Mouse (Mus musculus): ENCODE data around the gene Mov10l1.

Gene Mov10l1

DNA sequence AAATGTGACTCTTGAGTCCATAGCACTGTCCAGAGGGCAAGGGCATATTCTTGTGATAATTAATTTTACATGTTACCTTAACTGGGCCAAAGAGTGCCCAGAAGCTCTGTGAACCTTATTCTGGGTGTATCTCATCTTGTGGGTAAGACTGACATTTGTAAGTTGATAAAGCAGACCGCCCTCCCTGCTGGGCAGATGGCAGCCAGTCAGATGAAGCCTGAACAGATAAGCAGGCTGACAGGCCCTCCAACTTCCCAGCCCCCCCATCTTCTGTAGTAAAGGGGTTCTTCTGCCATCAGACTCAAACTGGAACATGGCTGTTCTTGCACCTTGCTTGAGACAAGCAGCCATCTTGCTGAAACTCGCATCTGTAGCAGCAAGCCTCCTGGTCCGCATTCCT is 34.0 kb downstream of the Mov10l1 start:
- DNase-seq (ENCODE audit: low read depth) = no peak

DNA sequence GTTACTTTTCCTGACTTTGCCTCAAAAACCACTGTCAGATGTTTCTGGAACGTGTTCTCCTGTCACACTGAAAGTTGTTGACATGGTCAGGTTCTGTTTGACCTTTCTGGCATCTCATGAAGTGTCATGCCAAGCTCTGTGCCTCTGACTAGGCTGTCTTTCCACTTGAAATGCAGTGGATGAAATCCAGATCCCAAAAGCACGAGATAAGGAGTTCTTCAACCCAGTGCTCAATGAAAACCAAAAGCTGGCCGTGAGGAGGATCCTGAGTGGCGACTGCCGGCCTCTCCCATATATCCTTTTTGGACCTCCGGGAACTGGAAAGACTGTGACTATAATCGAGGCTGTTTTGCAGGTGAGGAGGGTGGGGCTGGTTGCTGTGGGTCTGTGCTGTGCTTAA is 37.4 kb downstream of the Mov10l1 start:
- no peak for DNase-seq (ENCODE audit: low read depth)

DNA sequence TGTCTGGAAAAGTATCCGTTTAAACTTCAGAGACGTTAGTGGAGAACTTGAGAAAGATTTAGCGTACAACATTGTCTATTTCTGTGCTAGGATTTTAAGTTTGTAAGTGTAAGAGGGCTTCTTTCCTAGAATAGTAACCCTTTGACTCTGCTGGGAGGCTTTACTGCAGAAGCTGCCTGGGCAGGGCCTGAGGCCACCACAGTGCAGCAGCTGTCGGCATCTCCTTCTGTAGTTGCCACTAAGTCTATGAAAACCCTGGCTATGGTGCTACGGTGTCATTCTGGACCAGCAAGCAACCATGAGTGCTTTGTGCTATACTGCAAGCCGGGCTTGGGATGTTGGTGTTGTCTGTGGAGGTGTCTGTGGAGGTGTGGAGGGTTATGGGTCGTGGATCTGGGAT is 37.8 kb downstream of the Mov10l1 start:
- DNase-seq (ENCODE audit: low read depth) = no peak

DNA sequence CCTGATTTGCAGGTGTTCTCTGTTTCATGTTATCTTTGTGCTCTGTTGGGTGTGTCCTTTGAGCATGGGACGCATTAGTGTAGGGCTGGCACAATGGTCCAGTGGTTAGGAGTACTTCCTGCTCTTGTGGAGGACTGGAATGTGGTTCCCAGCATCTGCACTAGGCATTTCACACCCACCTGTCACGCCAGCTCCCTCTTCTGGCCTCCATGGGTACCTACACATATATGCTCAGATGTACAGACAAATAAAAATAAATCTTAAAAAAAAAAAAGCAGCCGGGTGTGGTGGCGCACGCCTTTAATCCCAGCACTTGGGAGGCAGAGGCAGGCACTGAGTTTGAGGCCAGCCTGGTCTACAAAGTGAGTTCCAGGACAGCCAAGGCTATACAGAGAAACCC is 61.7 kb downstream of the Mov10l1 start:
- no peak for DNase-seq (ENCODE audit: low read depth)

DNA sequence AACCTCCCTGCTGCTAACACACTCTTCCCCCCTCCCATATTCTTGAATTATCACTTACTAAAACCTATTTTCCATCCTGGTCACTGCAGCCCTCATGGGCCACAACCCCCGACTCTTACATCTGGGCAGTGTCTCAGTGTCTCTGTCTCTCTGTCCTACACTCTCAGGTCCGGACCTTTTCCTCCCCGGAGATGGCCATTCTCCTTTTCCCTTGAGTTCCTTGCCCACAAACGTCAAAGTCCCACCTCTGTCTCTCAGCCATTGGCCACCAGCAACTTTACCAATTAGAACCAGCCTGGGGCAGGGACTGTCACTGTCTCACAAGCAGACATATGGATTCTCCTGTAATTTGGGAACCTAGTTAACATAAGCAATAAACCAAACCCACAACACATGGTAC is 63.6 kb downstream of the Mov10l1 start:
- no peak for DNase-seq (ENCODE audit: low read depth)

DNA sequence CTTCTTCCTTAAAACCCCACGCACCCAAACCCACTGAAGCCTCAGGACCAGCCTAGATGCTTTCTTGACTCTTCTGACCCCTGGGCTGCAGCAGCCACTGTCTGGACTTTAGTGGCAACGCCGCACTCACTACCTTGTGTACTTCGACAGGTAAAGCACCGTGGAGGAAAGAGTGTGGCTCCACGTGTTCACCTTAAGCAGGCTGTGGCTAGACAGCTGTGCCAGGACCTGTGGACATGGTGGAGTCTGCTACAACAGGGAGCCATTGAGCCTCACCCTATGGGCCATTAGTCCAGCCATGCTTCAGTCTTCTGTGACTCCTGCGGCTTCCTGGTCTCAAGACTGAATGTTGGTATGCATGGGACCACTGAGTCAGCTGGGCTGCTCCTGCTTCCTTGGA is 72.0 kb downstream of the Mov10l1 start:
- DNase-seq (ENCODE audit: low read depth) = no peak

DNA sequence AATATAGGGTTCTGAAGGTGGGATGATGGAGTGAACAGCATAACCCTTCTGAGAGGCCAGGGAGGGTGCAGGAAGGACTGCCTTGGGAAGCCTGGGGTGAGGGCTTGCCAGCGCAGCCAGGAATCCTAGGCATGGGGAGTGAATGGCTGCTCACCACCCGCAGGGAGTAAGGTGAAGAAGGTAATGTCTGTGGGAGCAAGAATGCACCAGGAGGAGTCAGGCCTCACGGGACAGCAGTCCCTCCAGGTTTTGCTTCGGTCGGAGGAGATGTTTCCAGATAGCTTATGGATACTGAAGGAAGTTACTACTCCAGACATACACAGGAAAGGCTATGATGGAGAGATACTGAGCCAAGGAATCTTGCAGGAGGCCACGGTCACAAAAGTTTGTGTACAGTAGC is 76.0 kb downstream of the Mov10l1 start:
- DNase-seq (ENCODE audit: low read depth) = no peak

DNA sequence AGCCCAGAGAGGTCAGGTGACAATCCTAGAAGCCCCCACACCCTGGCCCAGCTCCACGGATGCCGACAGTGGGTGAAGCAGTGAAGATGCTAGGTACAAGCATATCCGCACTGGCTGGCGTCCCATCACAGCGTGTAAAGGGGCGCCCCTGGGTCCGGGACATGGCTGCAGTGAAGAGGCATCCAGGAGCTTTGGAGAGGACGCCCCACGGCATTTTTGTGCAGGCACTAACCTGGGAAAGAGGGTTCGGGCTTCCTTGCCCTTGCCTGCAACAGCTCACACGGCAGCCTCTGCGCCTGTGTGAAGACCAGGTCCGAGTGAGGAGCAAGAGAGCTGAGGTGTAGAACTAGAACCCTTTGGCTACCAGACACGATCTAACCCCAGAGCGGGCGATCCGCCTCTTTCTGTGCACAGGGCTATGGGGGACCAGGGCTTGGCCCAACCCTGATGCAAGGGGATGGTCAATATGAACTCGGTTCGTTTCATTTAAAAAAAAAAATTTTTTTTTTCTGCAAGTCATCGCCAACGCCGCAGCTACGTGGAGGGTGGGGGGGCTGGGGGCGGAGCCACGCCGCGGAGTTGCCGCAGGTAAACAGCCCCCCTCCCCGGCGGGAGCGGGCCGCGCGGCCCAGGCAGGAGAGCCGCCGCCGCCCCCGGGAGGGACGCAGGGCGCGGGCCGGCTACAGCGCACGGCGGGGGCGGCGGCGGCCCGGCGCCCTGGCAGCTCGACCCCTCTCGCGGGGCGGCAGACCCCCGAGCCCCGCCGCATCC is 76.6 kb downstream of the Mov10l1 start, which contains the start of gene Panx2:
Panx2 (plus strand) TSS at position 574 of the 771 bp plus-strand sequence.
- DNase-seq (ENCODE audit: low read depth) = no peak

DNA sequence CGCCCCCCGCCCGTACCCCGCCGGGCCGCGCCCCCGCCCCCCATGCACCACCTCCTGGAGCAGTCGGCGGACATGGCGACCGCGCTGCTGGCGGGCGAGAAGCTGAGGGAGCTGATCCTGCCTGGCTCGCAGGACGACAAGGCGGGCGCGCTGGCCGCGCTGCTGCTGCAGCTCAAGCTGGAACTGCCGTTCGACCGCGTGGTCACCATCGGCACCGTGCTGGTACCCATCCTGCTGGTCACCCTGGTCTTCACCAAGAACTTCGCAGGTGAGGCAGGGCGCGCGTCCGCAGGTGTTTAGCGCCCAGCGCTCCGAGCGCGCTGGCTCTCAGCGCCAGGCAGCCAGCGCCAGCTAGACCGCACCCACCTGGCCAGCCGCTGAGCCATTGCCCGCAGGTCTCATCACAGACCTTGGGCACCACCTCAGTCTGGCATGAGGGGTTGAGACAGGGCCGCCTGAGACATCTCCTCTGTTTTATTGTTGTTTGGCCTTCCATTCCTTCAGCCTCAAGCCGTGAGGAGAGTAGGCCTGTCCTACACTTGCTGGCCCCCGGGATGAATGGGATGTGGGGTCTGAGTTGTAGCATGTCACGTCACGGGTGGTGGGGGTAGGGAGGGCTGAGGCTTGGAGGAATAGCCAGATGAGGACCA is 77.4 kb downstream of the Mov10l1 start:
- DNase-seq (ENCODE audit: low read depth) = no peak

DNA sequence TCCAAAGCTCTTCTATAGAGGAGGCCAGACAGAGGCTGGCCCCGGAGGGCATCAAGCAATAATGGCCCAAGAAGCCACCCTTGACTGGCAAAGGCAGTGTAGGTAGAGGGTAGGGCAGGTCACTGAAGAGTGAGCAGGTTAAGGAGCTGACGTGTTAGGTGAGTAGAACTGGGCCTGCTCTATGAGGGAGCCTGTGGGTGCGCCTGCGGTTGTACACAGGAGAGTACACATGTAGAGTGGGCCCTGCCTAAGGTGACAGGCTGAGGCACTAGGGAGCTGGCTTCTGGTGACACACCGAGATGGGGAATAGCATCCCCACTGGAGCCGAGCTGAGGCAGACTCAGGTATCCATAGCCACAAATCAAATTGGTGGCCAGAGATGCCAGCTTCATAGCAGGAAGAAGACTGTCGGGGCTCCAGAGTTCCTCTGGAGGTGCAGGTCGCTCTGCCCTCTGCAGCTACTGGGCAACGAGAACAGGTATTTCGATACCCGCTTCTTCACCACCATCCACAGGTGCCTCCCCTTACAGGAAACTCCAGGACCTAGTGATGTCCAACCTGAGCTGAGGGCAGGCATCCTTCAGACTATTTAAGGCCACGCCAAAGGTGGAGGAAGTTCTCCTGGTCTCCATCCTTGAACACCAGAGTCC is 78.2 kb downstream of the Mov10l1 start:
- no peak for DNase-seq (ENCODE audit: low read depth)

DNA sequence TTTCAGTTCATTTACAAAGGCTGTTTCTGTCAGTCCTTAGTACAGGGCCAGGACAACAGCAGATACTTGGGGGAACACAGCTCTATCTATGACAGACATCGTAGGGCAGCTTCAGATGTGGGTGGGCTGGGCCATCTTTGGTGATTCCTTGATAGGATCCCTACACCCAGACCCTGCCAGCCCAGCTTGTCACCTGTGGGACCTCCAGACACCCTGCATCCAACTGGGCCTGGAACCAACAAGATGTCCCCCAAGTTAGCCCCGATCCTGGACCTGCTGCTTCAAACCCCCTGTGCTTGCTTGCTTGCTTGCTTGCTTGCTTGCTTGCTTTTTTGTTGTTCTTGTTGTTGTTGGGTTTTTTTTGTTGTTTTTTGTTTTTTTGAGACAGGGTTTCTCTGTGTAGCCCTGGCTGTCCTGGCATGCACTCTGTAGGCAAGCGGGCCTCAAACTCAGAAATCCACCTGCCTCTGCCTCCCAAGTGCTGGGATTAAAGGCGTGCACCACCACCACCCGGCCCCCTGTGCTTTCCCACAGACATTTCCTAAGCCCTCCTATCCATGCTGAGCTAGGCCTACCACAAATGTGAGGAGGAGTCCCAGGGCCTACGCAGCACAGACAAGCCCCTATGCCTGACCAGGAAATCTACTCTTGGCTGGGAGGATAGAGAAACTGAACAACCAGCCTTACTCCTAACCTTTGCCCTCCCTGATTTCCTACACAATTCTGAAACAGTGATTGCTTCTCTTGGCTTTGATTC is 79.2 kb downstream of the Mov10l1 start:
- DNase-seq (ENCODE audit: low read depth) = no peak

DNA sequence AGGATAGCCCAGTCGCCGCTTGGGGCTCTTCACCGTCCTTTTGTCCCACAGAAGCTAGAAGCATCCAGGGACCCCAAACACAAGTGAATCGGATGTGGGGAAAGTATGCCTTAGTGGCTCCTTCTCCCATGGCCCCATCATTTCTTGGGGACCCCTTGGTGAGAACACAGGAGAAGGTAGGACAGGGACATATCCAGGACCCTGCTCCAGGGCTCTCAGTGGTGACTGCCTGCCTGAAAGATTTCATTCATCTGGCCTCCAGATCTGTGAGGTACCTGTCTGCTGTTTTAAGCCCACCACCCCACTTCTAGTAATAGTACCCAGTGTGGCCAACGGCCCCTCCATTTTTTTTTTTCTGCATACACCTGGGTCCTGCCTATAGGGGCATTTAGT is 79.8 kb downstream of the Mov10l1 start:
- DNase-seq (ENCODE audit: low read depth) = no peak

DNA sequence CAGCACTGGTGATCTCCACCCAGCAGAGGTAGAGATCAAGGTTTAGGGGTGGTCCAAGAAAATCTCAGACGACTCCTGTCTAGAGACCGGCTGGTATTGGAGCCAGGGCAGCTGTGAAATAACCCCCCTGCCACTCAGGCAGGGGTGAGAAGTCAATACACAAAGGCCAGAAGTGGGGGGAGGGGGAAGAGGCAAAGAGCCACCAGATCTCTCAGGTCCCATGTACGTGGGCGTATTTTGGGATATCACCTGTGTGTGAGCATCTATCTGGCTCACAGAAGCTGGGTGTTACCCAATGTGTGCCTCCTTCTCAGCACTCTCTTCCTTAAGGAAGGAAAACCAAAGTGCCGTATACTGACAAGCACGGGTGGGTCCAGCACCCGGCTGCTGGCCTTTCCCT is 80.3 kb downstream of the Mov10l1 start:
- no peak for DNase-seq (ENCODE audit: low read depth)

DNA sequence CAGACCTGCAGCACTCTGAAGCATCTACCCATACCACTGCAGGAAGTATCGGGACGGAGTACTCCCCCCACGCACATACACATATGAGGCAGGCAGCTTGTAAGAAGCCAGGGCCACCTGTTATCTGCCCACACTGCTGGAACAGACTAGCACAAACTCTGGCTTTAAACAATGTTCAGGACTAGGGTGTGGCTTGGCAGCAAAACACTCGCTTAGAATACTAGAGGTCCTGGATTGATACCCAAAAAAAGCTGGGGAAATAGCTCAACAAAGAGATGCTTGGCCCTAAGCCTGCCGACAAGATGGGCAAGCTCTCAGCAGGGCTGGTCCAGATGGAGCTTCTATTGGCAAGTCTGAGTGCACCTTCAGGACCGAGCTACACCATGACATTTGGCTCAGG is 80.8 kb downstream of the Mov10l1 start:
- no peak for DNase-seq (ENCODE audit: low read depth)

DNA sequence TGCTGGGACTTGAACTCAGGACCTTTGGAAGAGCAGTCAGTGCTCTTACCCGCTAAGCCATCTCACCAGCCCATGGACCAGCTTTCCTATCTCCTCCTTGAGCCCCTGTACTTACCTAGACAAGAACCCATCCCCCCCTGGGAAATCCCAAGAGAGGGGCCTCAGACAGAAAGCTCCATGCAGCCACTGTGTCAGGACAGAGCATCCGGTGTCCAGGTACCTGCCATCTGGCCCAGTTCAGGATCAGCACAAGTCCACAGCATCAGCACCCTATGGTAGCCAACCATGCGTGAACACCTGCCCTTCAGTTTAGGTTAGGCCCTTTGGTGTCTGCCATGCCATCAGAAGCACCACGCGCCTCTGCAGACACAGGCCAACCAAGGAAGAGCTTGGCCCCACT is 82.2 kb downstream of the Mov10l1 start:
- no peak for DNase-seq (ENCODE audit: low read depth)

DNA sequence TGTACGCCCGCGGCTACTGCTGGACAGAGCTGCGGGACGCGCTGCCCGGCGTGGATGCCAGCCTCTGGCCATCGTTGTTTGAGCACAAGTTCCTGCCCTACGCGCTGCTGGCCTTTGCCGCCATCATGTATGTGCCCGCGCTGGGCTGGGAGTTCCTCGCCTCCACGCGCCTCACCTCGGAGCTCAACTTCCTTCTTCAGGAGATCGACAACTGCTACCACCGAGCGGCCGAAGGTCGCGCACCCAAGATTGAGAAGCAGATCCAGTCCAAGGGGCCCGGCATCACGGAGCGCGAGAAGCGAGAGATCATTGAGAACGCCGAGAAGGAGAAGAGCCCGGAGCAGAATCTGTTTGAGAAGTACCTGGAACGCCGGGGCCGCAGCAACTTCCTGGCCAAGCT is 84.9 kb downstream of the Mov10l1 start:
- DNase-seq (ENCODE audit: low read depth) = no peak

DNA sequence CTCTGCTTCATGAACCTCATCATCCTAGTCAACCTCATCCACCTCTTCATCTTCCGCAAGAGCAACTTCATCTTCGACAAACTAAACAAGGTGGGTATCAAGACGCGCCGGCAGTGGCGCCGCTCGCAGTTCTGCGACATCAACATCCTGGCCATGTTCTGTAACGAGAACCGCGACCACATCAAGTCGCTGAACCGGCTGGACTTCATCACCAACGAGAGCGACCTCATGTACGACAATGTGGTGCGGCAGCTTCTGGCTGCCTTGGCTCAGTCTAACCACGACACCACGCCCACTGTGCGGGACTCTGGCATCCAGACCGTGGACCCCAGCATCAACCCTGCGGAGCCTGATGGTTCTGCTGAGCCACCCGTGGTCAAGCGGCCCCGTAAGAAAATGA is 85.5 kb downstream of the Mov10l1 start:
- DNase-seq (ENCODE audit: low read depth) = no peak

DNA sequence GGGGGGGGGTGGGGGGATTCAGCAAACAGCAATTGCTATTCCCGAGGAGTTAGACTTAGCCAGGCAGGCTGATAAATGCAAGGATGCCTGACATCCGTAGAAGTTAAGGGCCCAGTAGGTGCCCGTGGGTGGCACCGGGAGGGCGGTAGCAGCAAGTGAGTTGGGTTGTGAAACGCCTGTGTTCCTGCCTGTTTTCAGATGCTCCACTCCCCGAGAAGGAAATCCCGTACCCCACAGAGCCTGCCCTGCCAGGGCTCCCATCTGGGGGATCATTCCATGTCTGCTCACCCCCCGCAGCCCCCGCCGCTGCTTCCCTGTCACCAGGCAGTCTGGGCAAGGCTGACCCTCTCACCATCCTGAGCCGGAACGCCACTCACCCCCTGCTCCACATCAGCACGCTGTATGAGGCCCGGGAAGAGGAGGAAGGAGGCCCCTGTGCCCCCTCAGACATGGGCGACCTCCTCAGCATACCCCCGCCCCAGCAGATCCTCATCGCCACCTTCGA is 86.7 kb downstream of the Mov10l1 start:
- no peak for DNase-seq (ENCODE audit: low read depth)

DNA sequence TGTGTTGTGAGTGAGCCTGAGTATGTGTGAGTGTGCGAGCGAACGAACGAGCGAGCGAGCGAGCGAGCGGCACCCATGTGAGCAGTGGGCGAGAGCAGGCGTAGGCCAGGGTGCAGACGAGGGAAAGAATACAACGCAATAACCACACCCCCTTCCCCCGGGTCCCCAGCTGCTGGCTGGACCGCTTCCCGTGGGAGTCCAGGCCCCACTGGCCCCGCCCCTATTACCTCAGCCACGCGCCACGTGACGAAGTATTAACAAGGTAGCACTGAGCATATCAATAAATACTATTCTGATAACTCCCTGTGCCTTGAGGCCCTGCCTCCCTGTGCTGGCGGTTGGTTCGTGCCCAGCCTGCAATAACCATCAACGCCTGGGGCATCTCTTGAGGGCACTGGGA is 87.9 kb downstream of the Mov10l1 start:
- DNase-seq (ENCODE audit: low read depth) = no peak

DNA sequence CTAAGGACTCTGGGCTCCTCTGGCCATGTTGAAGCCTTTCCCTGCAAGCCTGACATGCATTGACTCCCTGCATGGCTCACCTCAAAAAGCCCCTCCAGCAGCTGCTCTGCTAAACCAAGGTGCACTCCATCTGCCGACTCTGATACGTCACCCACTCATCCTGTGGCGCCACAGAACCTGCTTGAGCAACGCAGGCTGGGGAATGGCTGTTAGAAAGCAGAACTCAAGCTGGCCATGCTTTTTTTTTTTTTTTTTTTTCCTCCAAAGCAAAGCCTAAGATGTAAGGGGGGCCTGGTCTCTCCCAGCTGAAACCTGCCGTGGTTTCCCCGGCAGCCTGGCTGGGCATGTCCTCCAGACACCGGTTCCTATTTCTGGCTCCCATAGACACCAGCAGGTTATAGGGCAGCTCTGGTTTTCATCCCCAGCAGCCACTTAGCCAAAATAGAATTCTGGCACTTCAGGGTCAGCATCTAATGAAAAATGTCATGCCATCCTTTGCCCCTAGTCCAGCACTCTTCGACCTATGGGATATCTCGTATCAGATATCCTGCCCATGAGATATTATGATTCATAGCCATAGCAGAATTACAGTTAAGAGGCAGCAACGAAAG is 91.4 kb downstream of the Mov10l1 start:
- no peak for DNase-seq (ENCODE audit: low read depth)

DNA sequence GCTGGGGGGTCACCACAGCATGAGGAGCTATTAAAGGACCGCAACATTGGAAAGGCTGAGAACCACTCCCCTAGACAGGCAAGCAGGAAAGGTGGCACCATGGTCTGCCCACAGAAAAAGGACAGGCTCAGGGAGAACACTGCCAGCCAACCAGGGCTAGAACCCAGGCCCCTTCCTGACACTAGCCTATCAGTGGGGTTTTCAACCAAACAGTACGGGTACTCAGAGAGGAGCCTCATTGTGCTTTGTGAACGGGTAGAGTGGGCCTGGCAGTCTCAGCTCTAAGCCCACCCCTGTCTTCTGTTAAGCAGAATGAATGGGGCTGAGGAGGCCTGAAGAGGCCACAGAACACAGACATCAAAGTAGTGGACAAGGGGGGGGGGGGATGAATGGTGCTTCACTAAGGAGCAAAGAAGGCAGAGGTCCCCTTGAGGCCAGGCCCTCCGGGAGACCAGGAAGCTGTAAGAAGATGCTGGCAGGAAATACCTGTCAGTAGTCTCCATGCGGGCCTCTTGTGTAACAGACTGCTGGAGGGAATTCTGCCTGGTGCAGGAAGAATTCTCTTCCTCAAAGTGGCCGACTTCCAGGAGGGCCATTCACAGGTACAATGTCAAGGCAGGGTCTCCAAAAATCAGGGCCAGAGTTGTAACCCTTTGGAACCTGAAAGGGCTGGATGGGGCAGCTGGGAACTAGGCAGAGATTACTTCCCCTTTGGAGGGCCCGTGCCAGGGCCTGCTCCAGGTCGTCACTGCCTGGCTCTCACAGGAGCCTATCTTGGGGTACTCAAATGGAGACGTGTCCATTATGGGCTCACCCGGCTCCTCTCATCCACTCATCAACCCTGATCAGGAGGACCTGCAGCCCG is 92.1 kb downstream of the Mov10l1 start, which contains the start of gene Trabd:
Trabd (plus strand) TSS at position 512 of the 865 bp plus-strand sequence.
- DNase-seq (ENCODE audit: low read depth) = no peak
